Mouse (Mus musculus): Measurements from ENCODE around the gene Usp24. TPM values are rescaled to one million over a fixed set of nuclear protein-coding genes. Genes with fewer than 3 reads are reported as not detected.

The Usp24 gene
- total RNA-seq (2014; rRNA removed; ENCODE audit: low replicate concordance): 16.8 and 27.3 TPM in 2 replicates
- polyA plus RNA-seq (2015; fragmentation: Nextera tagmentation; extraction: Ambion mirVana): 5.5 and 5.9 TPM in 2 replicates

DNA sequence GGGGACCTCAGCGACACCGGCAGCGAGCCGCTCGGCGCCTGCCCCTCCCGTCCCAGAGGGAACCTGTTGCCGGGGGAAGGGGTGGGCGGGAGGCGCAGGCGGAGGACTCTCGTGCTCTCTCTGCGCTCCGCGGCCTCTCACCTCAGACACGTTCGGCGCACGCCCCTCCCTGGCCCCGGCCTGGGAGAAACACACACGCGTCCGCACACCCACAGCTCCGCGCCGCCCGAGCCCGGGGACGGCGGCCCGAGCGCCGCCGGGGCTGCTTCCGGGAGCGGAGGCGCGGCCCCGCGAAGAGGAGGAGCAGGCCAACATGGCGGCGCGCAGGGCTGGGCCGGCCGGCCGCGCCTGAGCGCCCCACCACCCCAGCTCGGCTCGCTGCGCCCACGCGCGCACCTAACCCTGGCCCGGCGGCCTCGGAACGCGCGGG lies at the start of gene Usp24:
Gene Usp24 (plus strand): TSS at position 293 of the 430 bp plus-strand sequence.
- peak within 1 kb of the TSS; percentile 99 for H3K9ac ChIP-seq (replicated peaks; ENCODE audit: low read depth, low read length)
- ATAC-seq (ENCODE audit: insufficient read depth, low read depth) (peak; percentile 90), DNase-seq (ENCODE audit: low spot score) (peak; percentile 52)
- peak within 1 kb of the TSS; percentile 83 for H3K4me2 ChIP-seq (ENCODE audit: low read depth, low read length)
- H3K9me3 ChIP-seq (replicated peaks; ENCODE audit: control insufficient read depth, low read length): no peaks in the 10 kb centered on the region
- H3K4me1 ChIP-seq (ENCODE audit: control insufficient read depth, insufficient read depth): peaks cover 42% of the 10 kb centered on the region
- TF ChIP-seq CTCF (IDR thresholded peaks at IDR 0.05; ENCODE audit: low read depth) (no peak), EP300 (IDR thresholded peaks at IDR 0.05; ENCODE audit: low read depth) (no peak)
- peak within 1 kb of the TSS; percentile 97 for H3K27ac ChIP-seq (ENCODE audit: low read depth)
- WGBS: under 1% methylated on average over 17 of the region's 60 CpGs
- no peaks in the 10 kb centered on the region for H3K36me3 ChIP-seq (replicated peaks; ENCODE audit: control insufficient read depth, insufficient read depth, low read length)
- peak within 1 kb of the TSS; percentile 99 for H3K4me3 ChIP-seq (ENCODE audit: low read depth, low read length)
- no peaks in the 10 kb centered on the region for H3K27me3 ChIP-seq (ENCODE audit: control insufficient read depth, insufficient read depth, low read length)

DNA sequence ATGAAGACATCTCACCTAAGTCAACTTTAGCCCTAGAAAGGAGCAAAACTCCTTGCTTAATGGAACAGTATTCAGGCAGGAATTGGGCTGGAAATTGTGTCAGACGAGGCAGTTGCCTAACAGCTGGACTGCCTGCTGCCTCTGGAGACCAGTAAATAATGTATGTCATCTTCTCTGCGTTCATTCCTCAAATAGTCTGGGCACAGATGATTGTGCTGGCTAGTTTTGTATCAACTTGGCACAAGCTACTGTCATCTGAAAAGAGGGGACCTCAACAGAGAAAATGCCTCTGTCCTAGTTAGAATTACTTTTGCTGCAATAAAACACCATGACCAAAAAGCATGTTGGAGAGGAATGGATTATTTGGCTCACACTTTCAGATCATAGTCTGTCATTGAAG lies 39.1 kb upstream of the Usp24 start:
- Histone ChIP-seq H3K27me3 (ENCODE audit: control insufficient read depth, insufficient read depth, low read length) (no peaks in the 10 kb centered on the region), H3K4me1 (ENCODE audit: control insufficient read depth, insufficient read depth) (peaks cover 9% of the 10 kb centered on the region; the same call in 1 of the 2 replicates), H3K36me3 (replicated peaks; ENCODE audit: control insufficient read depth, insufficient read depth, low read length) (no peaks in the 10 kb centered on the region), H3K4me2 (ENCODE audit: low read depth, low read length) (no peak overlapping the region), H3K27ac (ENCODE audit: low read depth) (no peak overlapping the region), H3K4me3 (ENCODE audit: low read depth, low read length) (no peak overlapping the region), H3K9ac (replicated peaks; ENCODE audit: low read depth, low read length) (no peak overlapping the region), H3K9me3 (replicated peaks; ENCODE audit: control insufficient read depth, low read length) (peaks cover 5% of the 10 kb centered on the region; the same call in 1 of the 2 replicates)
- TF ChIP-seq EP300 (IDR thresholded peaks at IDR 0.05; ENCODE audit: low read depth) (no peak), CTCF (IDR thresholded peaks at IDR 0.05; ENCODE audit: low read depth) (no peak)
- DNase-seq (ENCODE audit: low spot score) (no peak), ATAC-seq (ENCODE audit: insufficient read depth, low read depth) (no peak)
- WGBS: 34% methylated on average over 2 of the region's 2 CpGs

DNA sequence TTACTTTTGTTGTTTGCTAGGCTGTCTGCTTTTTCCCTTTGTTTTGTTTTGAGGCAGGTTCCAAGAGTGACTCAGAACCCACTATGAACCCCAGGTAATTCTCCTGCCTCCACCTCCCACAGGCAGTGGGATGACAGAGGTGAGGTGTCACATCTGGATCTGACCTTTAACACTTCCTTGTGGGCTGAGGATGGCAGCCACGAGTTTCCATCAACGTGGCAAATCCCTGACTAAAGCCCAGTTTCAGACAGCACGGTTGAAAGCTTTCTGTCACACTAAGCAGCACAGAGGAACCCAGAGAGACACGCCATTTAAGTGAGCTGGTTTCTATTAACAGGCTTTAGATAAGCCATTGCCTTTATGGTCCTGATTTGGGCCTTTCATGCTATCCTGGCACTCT lies 36.8 kb upstream of the Usp24 start:
- ATAC-seq (ENCODE audit: insufficient read depth, low read depth) (no peak), DNase-seq (ENCODE audit: low spot score) (no peak)
- Histone ChIP-seq H3K9me3 (replicated peaks; ENCODE audit: control insufficient read depth, low read length) (no peaks in the 10 kb centered on the region), H3K36me3 (replicated peaks; ENCODE audit: control insufficient read depth, insufficient read depth, low read length) (no peaks in the 10 kb centered on the region), H3K27ac (ENCODE audit: low read depth) (no peak overlapping the region), H3K9ac (replicated peaks; ENCODE audit: low read depth, low read length) (no peak overlapping the region), H3K4me3 (ENCODE audit: low read depth, low read length) (no peak overlapping the region), H3K4me2 (ENCODE audit: low read depth, low read length) (no peak overlapping the region), H3K27me3 (ENCODE audit: control insufficient read depth, insufficient read depth, low read length) (no peaks in the 10 kb centered on the region), H3K4me1 (ENCODE audit: control insufficient read depth, insufficient read depth) (peaks cover 9% of the 10 kb centered on the region; the same call in 1 of the 2 replicates)
- no peak for TF ChIP-seq CTCF (IDR thresholded peaks at IDR 0.05; ENCODE audit: low read depth)
- no peak for TF ChIP-seq EP300 (IDR thresholded peaks at IDR 0.05; ENCODE audit: low read depth)
- 20% methylated on average over 4 of the region's 4 CpGs for WGBS

DNA sequence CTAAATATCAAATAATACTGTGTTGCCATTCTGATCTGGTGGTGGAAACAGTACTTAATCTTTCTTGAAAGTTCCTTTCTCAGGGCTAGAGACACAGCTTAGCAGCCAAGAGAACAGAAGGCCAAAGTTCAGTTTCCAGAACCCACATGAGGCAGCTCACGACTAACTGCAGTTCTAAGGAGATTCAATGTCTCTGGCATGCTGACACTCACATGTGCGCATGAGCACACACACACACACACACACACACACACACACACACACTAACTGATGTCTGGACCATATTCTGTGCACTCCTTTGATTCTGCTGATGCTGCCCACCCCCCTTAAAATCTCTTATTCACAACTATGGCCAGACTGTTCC lies 34.9 kb upstream of the Usp24 start:
- Histone ChIP-seq H3K9ac (replicated peaks; ENCODE audit: low read depth, low read length) (no peak overlapping the region), H3K4me2 (ENCODE audit: low read depth, low read length) (peak overlapping the region; percentile 35; the same call in 1 of the 2 replicates)
- no peak for ATAC-seq (ENCODE audit: insufficient read depth, low read depth)

DNA sequence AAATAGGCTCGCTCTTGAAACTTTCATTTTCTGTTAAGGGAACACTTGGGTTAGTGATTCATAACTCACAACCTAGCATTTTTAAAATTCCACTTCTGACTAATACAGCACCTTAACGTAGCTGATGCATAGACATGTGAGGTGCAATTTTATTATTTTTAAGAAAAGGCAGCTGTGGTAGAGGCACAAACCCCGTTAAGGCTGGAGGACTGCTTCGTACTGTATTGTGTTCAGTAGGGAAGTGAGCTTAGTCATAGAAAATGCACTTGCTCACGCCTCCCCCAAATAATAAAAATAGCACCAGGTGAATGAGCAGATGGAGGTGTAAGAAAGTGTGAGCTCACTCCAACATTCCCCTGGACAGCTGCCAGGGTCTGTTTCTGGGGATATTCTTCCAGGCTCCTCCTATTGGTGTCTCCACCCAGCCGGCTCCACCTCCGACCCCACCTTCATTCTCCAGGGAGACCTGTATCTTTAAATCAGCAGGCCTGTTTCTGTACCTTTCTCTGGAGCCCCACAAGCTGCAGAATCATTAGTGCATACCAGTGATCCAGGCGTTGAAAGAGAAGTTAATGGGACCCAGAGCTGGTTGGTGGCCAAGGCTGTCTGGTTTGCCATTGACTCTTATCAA lies 34.4 kb upstream of the Usp24 start:
- ATAC-seq (ENCODE audit: insufficient read depth, low read depth): peak; percentile 90
- Histone ChIP-seq H3K4me3 (ENCODE audit: low read depth, low read length) (0 out of 2 replicates have a peak overlapping the region, but pooled peaks have one; percentile 6), H3K27me3 (ENCODE audit: control insufficient read depth, insufficient read depth, low read length) (no peaks in the 10 kb centered on the region), H3K9me3 (replicated peaks; ENCODE audit: control insufficient read depth, low read length) (no peaks in the 10 kb centered on the region), H3K4me2 (ENCODE audit: low read depth, low read length) (peak overlapping the region; percentile 35), H3K27ac (ENCODE audit: low read depth) (peak overlapping the region; percentile 71), H3K36me3 (replicated peaks; ENCODE audit: control insufficient read depth, insufficient read depth, low read length) (no peaks in the 10 kb centered on the region), H3K9ac (replicated peaks; ENCODE audit: low read depth, low read length) (no peak overlapping the region), H3K4me1 (ENCODE audit: control insufficient read depth, insufficient read depth) (peaks cover 9% of the 10 kb centered on the region; the same call in 1 of the 2 replicates)
- DNase-seq (ENCODE audit: low spot score): peak; percentile 74
- TF ChIP-seq EP300 (IDR thresholded peaks at IDR 0.05; ENCODE audit: low read depth) (peak; percentile 61; the same call in 1 of the 2 replicates), CTCF (IDR thresholded peaks at IDR 0.05; ENCODE audit: low read depth) (no peak)
- 25% methylated on average over 8 of the region's 8 CpGs for WGBS

More for the DNA sequence above, 34.9 kb upstream of the Usp24 start:
- H3K27me3 ChIP-seq (ENCODE audit: control insufficient read depth, insufficient read depth, low read length): no peaks in the 10 kb centered on the region
- H3K4me1 ChIP-seq (ENCODE audit: control insufficient read depth, insufficient read depth): peaks cover 9% of the 10 kb centered on the region; the same call in 1 of the 2 replicates
- WGBS: 33% methylated on average over 2 of the region's 2 CpGs
- H3K36me3 ChIP-seq (replicated peaks; ENCODE audit: control insufficient read depth, insufficient read depth, low read length): no peaks in the 10 kb centered on the region
- H3K4me3 ChIP-seq (ENCODE audit: low read depth, low read length): no peak overlapping the region
- peak overlapping the region; percentile 71 for H3K27ac ChIP-seq (ENCODE audit: low read depth)
- TF ChIP-seq CTCF (IDR thresholded peaks at IDR 0.05; ENCODE audit: low read depth) (no peak), EP300 (IDR thresholded peaks at IDR 0.05; ENCODE audit: low read depth) (no peak)
- DNase-seq (ENCODE audit: low spot score): no peak
- H3K9me3 ChIP-seq (replicated peaks; ENCODE audit: control insufficient read depth, low read length): no peaks in the 10 kb centered on the region
